Mouse (Mus musculus): Measurements from ENCODE around the gene Kif13a. TPM values are rescaled to one million over a fixed set of nuclear protein-coding genes. Genes with fewer than 3 reads are reported as not detected.
A peak's percentile ranks its signal among the peaks of the same experiment; 100 is the strongest.

The Kif13a gene
- total RNA-seq, 4 experiments from 2014 or later = 22.8 to 32.5 (median 26.4) TPM

GRCm38 (mm10) chr13:46735219-46735807 is 194.4 kb downstream of the Kif13a start:
- no peak for DNase-seq (ENCODE audit: low spot score in 2 of 2)

- no peak for DNase-seq (ENCODE audit: low spot score in 2 of 2)
Measured at GRCm38 (mm10) chr13:46729998-46730397, 199.7 kb downstream of the Kif13a start.

- no peak for DNase-seq (ENCODE audit: low spot score in 2 of 2)
Measured at GRCm38 (mm10) chr13:46728411-46728810, 201.3 kb downstream of the Kif13a start.

- DNase-seq (ENCODE audit: low spot score in 2 of 2) = peak; percentile 98 to 100
Measured at GRCm38 (mm10) chr13:46727837-46728268, 201.8 kb downstream of the Kif13a start, which contains the start of gene Nup153. Nup153 (minus strand) TSS chr13:46727940.

GRCm38 (mm10) chr13:46727038-46727836 is 202.4 kb downstream of the Kif13a start:
- DNase-seq (ENCODE audit: low spot score in 2 of 2) = peak in 1 of 2 experiments; percentile 30

- no peak for DNase-seq (ENCODE audit: low spot score in 2 of 2)
Measured at GRCm38 (mm10) chr13:46726288-46727037, 203.2 kb downstream of the Kif13a start.

- DNase-seq (ENCODE audit: low spot score in 2 of 2) = no peak
Measured at GRCm38 (mm10) chr13:46725227-46725626, 204.4 kb downstream of the Kif13a start.

GRCm38 (mm10) chr13:46724371-46724770 is 205.3 kb downstream of the Kif13a start:
- DNase-seq (ENCODE audit: low spot score in 2 of 2) = no peak

- DNase-seq (ENCODE audit: low spot score in 2 of 2) = no peak
Measured at GRCm38 (mm10) chr13:46721009-46721408, 208.7 kb downstream of the Kif13a start.

GRCm38 (mm10) chr13:46718893-46719400 is 210.7 kb downstream of the Kif13a start:
- no peak for DNase-seq (ENCODE audit: low spot score in 2 of 2)

- DNase-seq (ENCODE audit: low spot score in 2 of 2) = no peak
Measured at GRCm38 (mm10) chr13:46715976-46716639, 213.6 kb downstream of the Kif13a start.

GRCm38 (mm10) chr13:46713486-46713885 is 216.2 kb downstream of the Kif13a start:
- DNase-seq (ENCODE audit: low spot score in 2 of 2) = no peak

GRCm38 (mm10) chr13:46703138-46703537 is 226.5 kb downstream of the Kif13a start:
- DNase-seq (ENCODE audit: low spot score in 2 of 2) = no peak

- DNase-seq (ENCODE audit: low spot score in 2 of 2) = no peak
Measured at GRCm38 (mm10) chr13:46701486-46701885, 228.2 kb downstream of the Kif13a start.

GRCm38 (mm10) chr13:46699372-46699771 is 230.3 kb downstream of the Kif13a start:
- DNase-seq (ENCODE audit: low spot score in 2 of 2) = no peak

Other genes starting within 250 kb of the Kif13a start
- 10 to 100 TPM; 47.5 to 57.8 (median 54.0) TPM for gene Nup153, start 201.9 kb downstream of the Kif13a start, total RNA-seq (2022)
- 10 to 100 TPM; 15.4 to 19.6 (median 17.9) TPM for gene Nhlrc1, start 85.0 kb upstream of the Kif13a start, total RNA-seq (2022)
- gene Kdm1b, start 113.6 kb upstream of the Kif13a start, total RNA-seq (2022) = 10 to 100 TPM in 1 of 4 experiments, 1 to 10 TPM in 3; 7.7 to 11.0 (median 9.9) TPM
- 10 to 100 TPM in 2 of 4 experiments, 1 to 10 TPM in 2; 7.8 to 11.9 (median 9.4) TPM for gene Tpmt, start 114.9 kb upstream of the Kif13a start, total RNA-seq (2022)
- 10 to 100 TPM; 39.4 to 59.7 (median 46.9) TPM for gene Dek, start 176.3 kb upstream of the Kif13a start, total RNA-seq (2022)
- 10 to 100 TPM; 12.8 to 18.5 (median 15.1) TPM for gene Rnf144b, start 192.8 kb upstream of the Kif13a start, total RNA-seq (2022)

Measured in layer of hippocampus, adult 8-10 months (tissue).